Mouse (Mus musculus) MEL (cell line): ENCODE measurements around the gene Rrad. TPM values are rescaled to one million over a fixed set of nuclear protein-coding genes. Genes with fewer than 3 reads are reported as not detected.

ENCODE experiments used
- DNase-seq: peaks from one replicate; pipeline ENCODE4 v3.0.0; 2011; ENCODE audit warnings: low read depth, low spot score
- H3K27ac ChIP-seq: 2 replicates; pipeline ENCODE4 v1.5.1; 2012; ENCODE audit warnings: low read depth, mild to moderate bottlenecking, control low read depth, low read length, moderate library complexity; ENCODE audit not compliant: control insufficient read depth
- H3K27me3 ChIP-seq, 2 experiments: fragments of 150-350 bp in 1 of 2; sonication (generic) in 1 of 2; 2 replicates each; pipeline ENCODE4 v1.6.1; 2012; ENCODE audit warnings: low read length in 2 of 2, mild to moderate bottlenecking in 2 of 2, improper control_type of control experiment in 1 of 2, moderate library complexity in 1 of 2; ENCODE audit not compliant: insufficient read depth in 2 of 2, control insufficient read depth in 1 of 2
- H3K36me3 ChIP-seq, 2 experiments: 2 replicates each; pipeline ENCODE4 v1.6.1; 2012 to 2014; ENCODE audit warnings: low read length in 2 of 2, improper control_type of control experiment in 1 of 2, inconsistent platforms in 1 of 2, mild to moderate bottlenecking in 1 of 2; ENCODE audit not compliant: insufficient read depth in 2 of 2, control insufficient read depth in 1 of 2
- H3K4me1 ChIP-seq, 2 experiments: fragments of 150-350 bp in 1 of 2; sonication (generic) in 1 of 2; 2 replicates each; pipeline ENCODE4 v1.6.1; 2012; ENCODE audit warnings: low read length in 2 of 2, improper control_type of control experiment in 1 of 2, mild to moderate bottlenecking in 1 of 2; ENCODE audit not compliant: insufficient read depth in 2 of 2, control insufficient read depth in 1 of 2
- H3K4me3 ChIP-seq, 2 experiments: fragments of 150-350 bp in 1 of 2; sonication (generic) in 1 of 2; 2 replicates each; pipeline ENCODE4 v1.5.1; 2012; ENCODE audit warnings: low read depth in 2 of 2, low read length in 2 of 2, mild to moderate bottlenecking in 2 of 2, moderate library complexity in 2 of 2, control low read depth in 1 of 2, improper control_type of control experiment in 1 of 2; ENCODE audit not compliant: control insufficient read depth in 1 of 2, insufficient read depth in 1 of 2
- H3K79me2 ChIP-seq: 2 replicates; pipeline ENCODE4 v1.6.1; 2012; ENCODE audit warnings: mild to moderate bottlenecking, low read length, moderate library complexity; ENCODE audit not compliant: control insufficient read depth, poor library complexity, insufficient read depth
- H3K9ac ChIP-seq: 2 replicates; pipeline ENCODE4 v1.6.1; 2012; ENCODE audit warnings: low read depth, mild to moderate bottlenecking, control low read depth, low read length, moderate library complexity; ENCODE audit not compliant: control insufficient read depth, poor library complexity, severe bottlenecking
- H3K9me3 ChIP-seq: fragments of 150-350 bp; sonication (generic); replicated peaks from 2 replicates; pipeline ENCODE4 v1.6.1; 2012; ENCODE audit warnings: mild to moderate bottlenecking, low read length, improper control_type of control experiment, moderate library complexity; ENCODE audit not compliant: insufficient read depth
- CHD1 ChIP-seq: IDR thresholded peaks from 2 replicates; pipeline ENCODE4 v1.6.1; 2012; ENCODE audit warnings: low read depth, mild to moderate bottlenecking, inconsistent platforms, low read length, improper control_type of control experiment
- E2F4 ChIP-seq: IDR thresholded peaks from 2 replicates; pipeline ENCODE4 v1.6.1; 2011; ENCODE audit warnings: low read depth, low read length, improper control_type of control experiment, borderline replicate concordance
- ETS1 ChIP-seq: IDR thresholded peaks from 2 replicates; pipeline ENCODE4 v1.6.1; 2012; ENCODE audit warnings: low read depth, mild to moderate bottlenecking, inconsistent platforms, low read length, improper control_type of control experiment, moderate library complexity
- GATA1 ChIP-seq: IDR thresholded peaks from 2 replicates; pipeline ENCODE4 v1.6.1; 2011; ENCODE audit warnings: low read depth, low read length, improper control_type of control experiment
- HCFC1 ChIP-seq: IDR thresholded peaks from 2 replicates; pipeline ENCODE4 v1.6.1; 2012; ENCODE audit warnings: low read depth, mild to moderate bottlenecking, inconsistent platforms, low read length, improper control_type of control experiment, moderate library complexity
- JUND ChIP-seq: IDR thresholded peaks from 2 replicates; pipeline ENCODE4 v1.6.1; 2011; ENCODE audit warnings: low read depth, mild to moderate bottlenecking, improper control_type of control experiment, low read length
- MAFK ChIP-seq: IDR thresholded peaks from 2 replicates; pipeline ENCODE4 v1.6.1; 2011; ENCODE audit warnings: low read depth, mild to moderate bottlenecking, low read length, improper control_type of control experiment, borderline replicate concordance
- MEF2A ChIP-seq: IDR thresholded peaks from 2 replicates; pipeline ENCODE4 v1.6.1; 2014; ENCODE audit warnings: low read depth, mild to moderate bottlenecking, inconsistent platforms, low read length, improper control_type of control experiment; ENCODE audit not compliant: poor library complexity, insufficient replicate concordance, severe bottlenecking; ENCODE audit errors: extremely low read depth
- MXI1 ChIP-seq: IDR thresholded peaks from 2 replicates; pipeline ENCODE4 v1.6.1; 2011; ENCODE audit warnings: mild to moderate bottlenecking, low read depth, low read length, improper control_type of control experiment
- NELFE ChIP-seq: IDR thresholded peaks from 2 replicates; pipeline ENCODE4 v1.6.1; 2011; ENCODE audit warnings: low read depth, low read length, improper control_type of control experiment
- POLR2AphosphoS2 ChIP-seq: IDR thresholded peaks from 2 replicates; pipeline ENCODE4 v1.6.1; 2011; ENCODE audit warnings: low read length, improper control_type of control experiment
- POLR2AphosphoS5 ChIP-seq: IDR thresholded peaks from 2 replicates; pipeline ENCODE4 v1.6.1; 2012; ENCODE audit warnings: low read depth, borderline replicate concordance, mild to moderate bottlenecking, inconsistent platforms, low read length, moderate library complexity, mixed read lengths
- SMC3 ChIP-seq: IDR thresholded peaks from 2 replicates; pipeline ENCODE4 v1.6.1; 2011; ENCODE audit warnings: low read depth, low read length, improper control_type of control experiment
- TAL1 ChIP-seq: IDR thresholded peaks from 2 replicates; pipeline ENCODE4 v1.6.1; 2012; ENCODE audit warnings: mild to moderate bottlenecking, inconsistent platforms, low read length, moderate library complexity, mixed read lengths
- UBTF ChIP-seq: IDR thresholded peaks from 2 replicates; pipeline ENCODE4 v1.6.1; 2012; ENCODE audit warnings: low read depth, mild to moderate bottlenecking, inconsistent platforms, low read length, improper control_type of control experiment, moderate library complexity, borderline replicate concordance; ENCODE audit not compliant: insufficient read depth
- ZMIZ1 ChIP-seq: IDR thresholded peaks from 2 replicates; pipeline ENCODE4 v1.6.1; 2012; ENCODE audit warnings: low read depth, mild to moderate bottlenecking, inconsistent platforms, low read length, improper control_type of control experiment, moderate library complexity
- ZNF384 ChIP-seq: IDR thresholded peaks from 2 replicates; pipeline ENCODE4 v1.6.1; 2012; ENCODE audit warnings: low read depth, mild to moderate bottlenecking, inconsistent platforms, low read length, improper control_type of control experiment
- polyA plus RNA-seq, 2 experiments: library from polyadenylated mRNA; stranded (reverse) in 1 of 2; unstranded in 1 of 2; fragments of >175 nt in 1 of 2; fragments of >200 nt in 1 of 2; gene quantifications; 2 replicates each; pipeline versions ENCODE4 v1.2.1 to v1.2.4; 2012; ENCODE audit warnings: low replicate concordance in 2 of 2, low read depth in 1 of 2; ENCODE audit not compliant: insufficient read length in 2 of 2, insufficient read depth in 1 of 2, missing spikeins in 1 of 2
- total RNA-seq: library from RNA; depleted of rRNA; stranded (reverse); fragments of 300-350 nt; gene quantifications from 2 replicates; pipeline ENCODE4 v1.2.3, GENCODE M21; 2012

The Rrad gene
- total and polyA plus RNA-seq, 3 experiments = 8.9 to 9.4 TPM; not detected in 1

GRCm38 (mm10) chr8:104633156-104633744, 2.1 kb upstream of the Rrad start:
- Histone ChIP-seq H3K27me3 (no peaks in the 10 kb centered on the region), H3K79me2 (no peaks in the 10 kb centered on the region)
- no peak for DNase-seq
- TF ChIP-seq POLR2AphosphoS5 = no peak
- no peak for TF ChIP-seq MXI1
- TF ChIP-seq NELFE = no peak
- no peak for TF ChIP-seq HCFC1
- TF ChIP-seq, all 39 proteins: peak for 0
- H3K27ac ChIP-seq = no peak overlapping the region
- H3K4me3 ChIP-seq = no peak overlapping the region
- no peak overlapping the region for H3K9ac ChIP-seq
- H3K36me3 ChIP-seq = peaks cover 0 to 13% of the 10 kb centered on the region in 2 experiments; a peak in 2 of 4 replicates
- H3K4me1 ChIP-seq = peaks cover 9 to 20% of the 10 kb centered on the region in 2 experiments
- H3K9me3 ChIP-seq = no peaks in the 10 kb centered on the region

- Histone ChIP-seq H3K27me3 (no peaks in the 10 kb centered on the region), H3K27ac (no peak overlapping the region), H3K4me1 (peaks cover 6 to 20% of the 10 kb centered on the region in 2 experiments), H3K9ac (no peak overlapping the region), H3K4me3 (no peak overlapping the region)
- no peak for DNase-seq
- TF ChIP-seq POLR2AphosphoS2 (no peak), ZNF384 (no peak), ZMIZ1 (no peak), MXI1 (no peak), POLR2AphosphoS5 (no peak), SMC3 (no peak), MAFK (no peak), UBTF (no peak), GATA1 (no peak), JUND (no peak), TAL1 (no peak), MEF2A (no peak), ETS1 (no peak), E2F4 (no peak), HCFC1 (no peak), CHD1 (no peak)
- TF ChIP-seq, all 39 proteins: peak for 0
- Histone ChIP-seq H3K9me3 (no peaks in the 10 kb centered on the region), H3K36me3 (peaks cover 0 to 8% of the 10 kb centered on the region in 2 experiments; a peak in 2 of 4 replicates), H3K79me2 (no peaks in the 10 kb centered on the region)
Measured at GRCm38 (mm10) chr8:104632486-104632885, 1.4 kb upstream of the Rrad start.
